Mouse (Mus musculus) C2C12 (cell line): Measurements from ENCODE around the gene Adcyap1r1.

Source experiments
- CTCF ChIP-seq: IDR thresholded peaks from one replicate; pipeline ENCODE4 v1.5.1; 2011; ENCODE audit not compliant: control insufficient read depth, insufficient read depth, insufficient read length
- MAX ChIP-seq: IDR thresholded peaks from one replicate; pipeline ENCODE4 v1.6.1; 2011; ENCODE audit warnings: mild to moderate bottlenecking, control low read depth

- TF ChIP-seq MAX, result no peak
- TF ChIP-seq CTCF, result no peak
Measured at GRCm38 (mm10) chr6:55480988-55481387, 29.2 kb downstream of the Adcyap1r1 start.
